Mouse (Mus musculus) liver, embryonic 14.5 days (tissue): ENCODE measurements at regions not wholly inside any gene's neighbourhood (a gene's known extent, or its start where the extent isn't known, plus 50 kb on each side); places are given as distances from the start of the nearest gene placed in this dataset.

Source experiments
- ATAC-seq: fragments of 200-750 bp; cut with Nextera tagmentation; 2 replicates; pipeline ENCODE4 v1.8.0; 2017; ENCODE audit warnings: moderate number of reproducible peaks, mild to moderate bottlenecking, moderate library complexity; ENCODE audit not compliant: insufficient read depth
- DNase-seq, 3 experiments: peaks; one replicate each; pipeline ENCODE4 v3.0.0-alpha.2; 2012 to 2013; ENCODE audit warnings: low read depth in 3 of 3, low spot score in 3 of 3
- H3K27ac ChIP-seq: fragments of 300-500 bp; sonication (generic); 2 replicates; pipeline ENCODE4 v1.5.1; 2014; ENCODE audit warnings: moderate library complexity, mild to moderate bottlenecking, control low read depth, inconsistent platforms
- H3K27me3 ChIP-seq: fragments of 300-500 bp; sonication (generic); 2 replicates; pipeline ENCODE4 v1.6.1; 2014; ENCODE audit warnings: mild to moderate bottlenecking, low read length, moderate library complexity; ENCODE audit not compliant: control insufficient read depth, insufficient read depth
- H3K36me3 ChIP-seq: fragments of 300-500 bp; sonication (generic); replicated peaks from 2 replicates; pipeline ENCODE4 v1.6.1; 2014; ENCODE audit warnings: low read depth; ENCODE audit not compliant: control insufficient read depth, insufficient read depth
- H3K4me1 ChIP-seq, 2 experiments: fragments of 200-500 bp in 1 of 2; fragments of 300-500 bp in 1 of 2; sonication (generic) in 1 of 2; replicated peaks; 2 replicates each; pipeline ENCODE4 v1.6.1; 2012 to 2014; ENCODE audit warnings: antibody characterized with exemption in 1 of 2, inconsistent platforms in 1 of 2, low read length in 1 of 2; ENCODE audit not compliant: control insufficient read depth in 2 of 2, insufficient read depth in 2 of 2
- H3K4me2 ChIP-seq: fragments of 300-500 bp; sonication (generic); 2 replicates; pipeline ENCODE4 v1.6.1; 2014; ENCODE audit warnings: low read depth, mild to moderate bottlenecking, control low read depth, moderate library complexity
- H3K4me3 ChIP-seq, 2 experiments: fragments of 200-500 bp in 1 of 2; fragments of 300-500 bp in 1 of 2; sonication (generic) in 1 of 2; 2 replicates each; pipeline ENCODE4 v1.5.1; 2012 to 2014; ENCODE audit warnings: low read depth in 2 of 2, low read length in 2 of 2, mild to moderate bottlenecking in 2 of 2, control low read depth in 1 of 2, inconsistent platforms in 1 of 2, moderate library complexity in 1 of 2; ENCODE audit not compliant: insufficient read depth in 1 of 2
- H3K9ac ChIP-seq: fragments of 300-500 bp; sonication (generic); replicated peaks from 2 replicates; pipeline ENCODE4 v1.6.1; 2014; ENCODE audit warnings: mild to moderate bottlenecking, control low read depth, moderate library complexity
- H3K9me3 ChIP-seq: fragments of 300-500 bp; sonication (generic); 2 replicates; pipeline ENCODE4 v1.6.1; 2016; ENCODE audit warnings: low read length, mixed read lengths; ENCODE audit not compliant: control insufficient read depth
- CTCF ChIP-seq: IDR thresholded peaks from 2 replicates; pipeline ENCODE4 v1.5.1; 2016; ENCODE audit warnings: antibody characterized with exemption, low read depth, control low read depth
- EP300 ChIP-seq: IDR thresholded peaks from 2 replicates; pipeline ENCODE4 v1.6.1; 2016; ENCODE audit warnings: antibody characterized with exemption, low read depth
- WGBS: fragments of 180-500 bp; shearing (Covaris S2); extraction: QIAGEN DNeasy Blood & Tissue Kit; methylation state at CpG from one replicate; pipeline ENCODE4 v1.1.7; 2014; ENCODE audit not compliant: insufficient replicate concordance; 5-methylcytosine and 5-hydroxymethylcytosine counted together

DNA sequence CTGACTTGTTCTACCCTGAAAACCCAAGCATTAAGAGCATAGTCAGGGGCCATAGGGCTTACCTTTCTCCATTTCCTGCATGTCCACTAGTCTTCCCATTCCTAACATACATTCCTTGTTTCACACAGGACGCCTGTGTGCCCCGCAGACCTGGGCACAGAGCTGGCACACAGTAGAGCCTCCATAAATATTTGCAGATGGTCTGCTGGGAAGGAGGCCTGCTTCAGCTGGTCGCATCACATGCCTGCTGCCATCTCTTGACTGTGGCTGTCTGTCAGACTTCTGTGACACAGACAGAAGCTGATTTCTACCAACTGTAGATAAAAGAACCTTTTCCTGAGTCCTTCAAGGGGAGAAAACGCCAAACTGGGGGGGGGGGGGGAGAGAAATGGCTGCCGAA, 62.8 kb upstream of the Ctnnb1 start:
- WGBS: 35% methylated on average over 5 of the region's 5 CpGs
- no peak overlapping the region for H3K4me2 ChIP-seq
- H3K4me3 ChIP-seq: no peak overlapping the region
- TF ChIP-seq CTCF: no peak
- TF ChIP-seq EP300: no peak
- no peak for DNase-seq
- ATAC-seq: no peak
- H3K36me3 ChIP-seq: no peaks in the 10 kb centered on the region
- no peaks in the 10 kb centered on the region for H3K9me3 ChIP-seq
- H3K27me3 ChIP-seq: no peaks in the 10 kb centered on the region
- H3K27ac ChIP-seq: no peak overlapping the region
- no peak overlapping the region for H3K9ac ChIP-seq
- no peaks in the 10 kb centered on the region for H3K4me1 ChIP-seq

GRCm38 (mm10) chr9:120866709-120867108, 62.3 kb upstream of the Ctnnb1 start:
- DNase-seq (no peak), ATAC-seq (no peak)
- Histone ChIP-seq H3K4me1 (no peaks in the 10 kb centered on the region), H3K4me2 (no peak overlapping the region), H3K27ac (no peak overlapping the region), H3K4me3 (no peak overlapping the region), H3K36me3 (no peaks in the 10 kb centered on the region), H3K9ac (no peak overlapping the region), H3K9me3 (no peaks in the 10 kb centered on the region), H3K27me3 (no peaks in the 10 kb centered on the region)
- 25% methylated on average over 4 of the region's 4 CpGs for WGBS
- TF ChIP-seq CTCF (no peak), EP300 (no peak)

GRCm38 (mm10) chr9:120867861-120868260, 61.2 kb upstream of the Ctnnb1 start:
- Histone ChIP-seq H3K4me3 (no peak overlapping the region), H3K4me1 (no peaks in the 10 kb centered on the region), H3K9ac (no peak overlapping the region), H3K9me3 (no peaks in the 10 kb centered on the region), H3K4me2 (no peak overlapping the region), H3K27ac (no peak overlapping the region), H3K27me3 (no peaks in the 10 kb centered on the region), H3K36me3 (no peaks in the 10 kb centered on the region)
- TF ChIP-seq CTCF (no peak), EP300 (no peak)
- DNase-seq (no peak), ATAC-seq (no peak)
- WGBS: 44% methylated on average over 2 of the region's 2 CpGs

- Histone ChIP-seq H3K9ac (no peak overlapping the region), H3K4me2 (no peak overlapping the region), H3K27ac (no peak overlapping the region), H3K4me3 (no peak overlapping the region), H3K4me1 (no peaks in the 10 kb centered on the region), H3K27me3 (no peaks in the 10 kb centered on the region), H3K36me3 (no peaks in the 10 kb centered on the region), H3K9me3 (no peaks in the 10 kb centered on the region)
- 19% methylated on average over 4 of the region's 4 CpGs for WGBS
- ATAC-seq: no peak
- DNase-seq: no peak
- no peak for TF ChIP-seq CTCF
- no peak for TF ChIP-seq EP300
Measured at GRCm38 (mm10) chr9:120868330-120868729, 60.7 kb upstream of the Ctnnb1 start.

DNA sequence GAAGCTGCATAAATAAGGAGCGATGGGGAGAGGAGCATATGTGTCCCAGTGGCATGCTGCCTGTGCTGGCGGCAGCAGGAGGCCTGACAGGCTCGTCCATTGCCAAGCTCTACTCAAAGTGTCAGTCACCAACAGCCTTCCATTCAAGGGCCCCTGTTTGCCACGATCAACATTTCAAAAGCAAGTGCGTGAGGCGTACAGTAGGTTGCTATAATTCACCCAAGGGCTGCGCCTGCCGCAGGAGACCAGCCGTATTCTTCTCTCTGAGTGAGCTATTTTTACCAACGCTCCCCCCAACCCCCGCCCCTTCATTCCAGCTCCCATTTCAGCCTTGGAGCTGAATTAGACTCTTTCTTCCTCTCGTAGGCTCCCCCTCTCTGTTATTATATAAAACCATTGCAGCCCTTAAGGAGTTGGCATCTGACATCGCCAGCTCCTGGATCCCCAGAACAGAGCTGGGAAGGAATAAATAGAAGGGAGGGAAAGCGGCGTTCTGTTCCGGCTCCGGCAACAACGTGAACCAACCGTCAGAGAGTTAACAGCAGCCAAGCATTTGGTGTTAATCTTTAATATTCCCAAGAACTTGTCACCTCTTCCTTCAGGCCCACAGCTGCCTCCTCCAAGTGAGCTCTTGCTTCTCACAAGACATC, 59.5 kb upstream of the Ctnnb1 start:
- Histone ChIP-seq H3K9ac (no peak overlapping the region), H3K27ac (no peak overlapping the region), H3K4me3 (no peak overlapping the region), H3K9me3 (no peaks in the 10 kb centered on the region), H3K4me1 (no peaks in the 10 kb centered on the region), H3K27me3 (no peaks in the 10 kb centered on the region), H3K4me2 (no peak overlapping the region), H3K36me3 (no peaks in the 10 kb centered on the region)
- TF ChIP-seq CTCF: no peak
- TF ChIP-seq EP300: no peak
- 51% methylated on average over 19 of the region's 19 CpGs for WGBS
- no peak for DNase-seq
- no peak for ATAC-seq

DNA sequence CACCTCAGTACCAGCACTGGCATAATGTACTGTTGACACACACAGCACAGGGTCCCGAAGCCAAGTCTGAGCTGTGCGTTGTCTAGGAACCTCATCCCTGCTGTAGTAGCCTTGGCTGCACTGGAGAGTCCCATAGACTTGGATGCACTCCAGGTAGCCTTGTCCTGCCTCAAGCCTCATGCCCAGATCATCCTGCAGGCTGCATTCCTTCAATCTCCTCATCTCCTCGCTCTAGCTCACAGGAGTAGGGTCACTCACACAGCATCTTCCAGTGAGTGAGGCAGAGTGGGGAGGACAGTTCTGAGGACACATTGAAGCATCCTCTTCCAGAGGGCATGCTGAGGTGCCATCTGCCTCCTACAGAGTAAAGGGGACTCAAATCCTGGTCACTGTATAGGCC, 55.7 kb upstream of the Ctnnb1 start:
- H3K4me3 ChIP-seq: no peak overlapping the region
- H3K4me1 ChIP-seq: no peaks in the 10 kb centered on the region
- H3K9me3 ChIP-seq: no peaks in the 10 kb centered on the region
- no peaks in the 10 kb centered on the region for H3K27me3 ChIP-seq
- ATAC-seq: no peak
- no peaks in the 10 kb centered on the region for H3K36me3 ChIP-seq
- no peak for DNase-seq
- WGBS: 67% methylated on average over 3 of the region's 3 CpGs
- no peak for TF ChIP-seq EP300
- TF ChIP-seq CTCF: no peak
- no peak overlapping the region for H3K4me2 ChIP-seq
- H3K27ac ChIP-seq: no peak overlapping the region
- no peak overlapping the region for H3K9ac ChIP-seq
